Mouse (Mus musculus) neural tube, embryonic 15.5 days (tissue): Measurements from ENCODE around the gene Srrm2. TPM values are rescaled to one million over a fixed set of nuclear protein-coding genes. Genes with fewer than 3 reads are reported as not detected.
"Not testable (repeated sequence)": the region's sequence is repeated elsewhere in the genome, so short reads cannot be mapped to it uniquely, and the experiment has no call there.

ENCODE experiments used
- ATAC-seq: fragments of 200-750 bp; cut with Nextera tagmentation; 2 replicates; pipeline ENCODE4 v1.8.0; 2017; ENCODE audit warnings: mild to moderate bottlenecking, moderate TSS enrichment, moderate library complexity; ENCODE audit not compliant: low FRiP score
- H3K27ac ChIP-seq: fragments of 300-500 bp; sonication (generic); replicated peaks from 2 replicates; pipeline ENCODE4 v1.5.1; 2015; ENCODE audit warnings: mild to moderate bottlenecking, inconsistent platforms
- H3K27me3 ChIP-seq: fragments of 300-500 bp; sonication (generic); replicated peaks from 2 replicates; pipeline ENCODE4 v1.6.1; 2015; ENCODE audit warnings: inconsistent platforms
- H3K36me3 ChIP-seq: fragments of 300-500 bp; sonication (generic); 2 replicates; pipeline ENCODE4 v1.6.1; 2015; ENCODE audit warnings: inconsistent platforms
- H3K4me1 ChIP-seq: fragments of 300-500 bp; sonication (generic); 2 replicates; pipeline ENCODE4 v1.6.1; 2015; ENCODE audit warnings: inconsistent platforms
- H3K4me2 ChIP-seq: fragments of 300-500 bp; sonication (generic); 2 replicates; pipeline ENCODE4 v1.6.1; 2015; ENCODE audit warnings: inconsistent platforms, mild to moderate bottlenecking, moderate library complexity
- H3K4me3 ChIP-seq: fragments of 300-500 bp; sonication (generic); replicated peaks from 2 replicates; pipeline ENCODE4 v1.5.1; 2015; ENCODE audit warnings: mild to moderate bottlenecking, inconsistent platforms
- H3K9ac ChIP-seq: fragments of 300-500 bp; sonication (generic); replicated peaks from 2 replicates; pipeline ENCODE4 v1.6.1; 2015; ENCODE audit warnings: mild to moderate bottlenecking, inconsistent platforms
- H3K9me3 ChIP-seq: fragments of 300-500 bp; sonication (generic); replicated peaks from 2 replicates; pipeline ENCODE4 v1.6.1; 2016; ENCODE audit warnings: inconsistent platforms
- WGBS: fragments of 180-500 bp; shearing (Covaris S2); methylation state at CpG from one replicate; pipeline ENCODE4 v1.1.7; 2015; ENCODE audit warnings: mixed read lengths; 5-methylcytosine and 5-hydroxymethylcytosine counted together
- polyA plus RNA-seq: library from polyadenylated mRNA; unstranded; fragments of >200 nt; fragmentation: Nextera tagmentation; extraction: Ambion mirVana; gene quantifications from 2 replicates; pipeline ENCODE4 v1.2.1, GENCODE M21; 2015

Srrm2 gene
- polyA plus RNA-seq, 1 experiment from 2014 or later, result 502 TPM

DNA sequence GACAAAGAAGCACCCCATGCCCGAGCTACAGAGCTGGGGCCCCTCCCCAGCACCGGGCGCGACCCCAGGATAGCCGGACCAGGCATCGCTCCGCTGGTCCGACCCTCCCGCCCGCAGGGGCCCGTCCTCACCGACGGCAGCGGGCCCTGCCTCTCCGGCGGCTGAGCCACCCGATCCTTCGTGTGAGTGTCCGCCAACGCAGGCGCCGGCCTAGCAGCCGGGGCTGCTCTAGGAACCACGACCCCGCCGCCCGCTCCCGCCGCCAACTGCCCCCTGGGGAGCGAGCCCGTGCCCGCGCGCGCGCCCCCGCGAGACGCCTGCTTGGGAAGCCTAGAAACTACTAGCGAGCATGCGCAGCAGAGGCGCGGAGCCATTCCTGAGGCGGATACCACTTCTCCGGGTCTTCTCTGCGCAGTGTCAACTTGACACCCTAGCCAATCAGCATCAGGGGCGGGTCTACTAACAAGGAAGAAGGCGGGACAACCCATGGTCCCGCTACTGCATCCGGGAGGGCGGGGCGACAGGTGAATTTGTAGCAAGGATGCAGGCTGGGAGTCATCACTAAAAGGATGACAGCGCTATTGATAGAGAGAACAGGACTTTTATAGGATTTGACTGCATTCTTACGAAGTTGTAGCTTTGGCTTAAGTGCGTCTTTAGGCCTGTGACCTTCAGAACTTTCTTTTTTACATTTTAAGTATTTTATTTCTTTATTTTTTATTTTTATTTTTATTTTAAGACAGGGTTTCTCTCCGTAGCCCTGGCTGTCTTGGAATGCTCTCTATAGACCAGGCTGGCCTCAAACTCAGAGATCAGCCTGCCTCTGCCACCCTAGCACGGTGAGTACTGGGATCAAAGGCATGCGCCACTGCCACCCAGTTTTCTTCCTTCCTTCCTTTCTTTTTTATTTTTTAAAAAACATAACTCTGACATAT is 18.8 kb upstream of the Srrm2 start, which contains the start of gene Flywch1:
Flywch1 (minus strand) TSS at position 319 of the 935 bp plus-strand sequence.
- Histone ChIP-seq H3K9me3 (no peaks in the 10 kb centered on the region), H3K27me3 (no peaks in the 10 kb centered on the region), H3K4me2 (peak within 1 kb of the TSS; percentile 61), H3K9ac (peak within 1 kb of the TSS; percentile 97), H3K4me3 (peak within 1 kb of the TSS; percentile 93), H3K4me1 (peaks cover 39% of the 10 kb centered on the region), H3K27ac (peak within 1 kb of the TSS; percentile 94), H3K36me3 (peaks cover 8% of the 10 kb centered on the region; the same call in 1 of the 2 replicates)
- ATAC-seq, result peak; percentile 97
- WGBS, result 3% methylated on average over 58 of the region's 58 CpGs

DNA sequence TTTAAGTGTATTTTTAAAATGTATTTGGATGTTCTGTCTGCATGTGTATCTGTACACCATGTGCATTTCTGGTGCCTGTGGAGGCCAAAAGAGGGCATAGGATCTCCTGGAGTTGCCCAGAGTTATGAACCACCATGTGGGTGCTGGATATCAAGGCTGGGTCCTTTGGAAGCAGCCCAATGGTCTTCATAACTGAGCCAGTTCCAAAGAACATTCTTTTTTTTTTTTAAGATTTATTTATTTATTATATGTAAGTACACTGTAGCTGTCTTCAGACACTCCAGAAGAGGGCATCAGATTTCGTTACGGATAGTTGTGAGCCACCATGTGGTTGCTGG is 18.1 kb upstream of the Srrm2 start:
- not testable (repeated sequence) for H3K36me3 ChIP-seq, ATAC-seq, H3K27me3 ChIP-seq, H3K9me3 ChIP-seq
- Histone ChIP-seq H3K27ac (peak overlapping the region; percentile 76), H3K9ac (peak overlapping the region; percentile 43; the same call in 1 of the 2 replicates), H3K4me2 (peak overlapping the region; percentile 61), H3K4me1 (peaks cover 39% of the 10 kb centered on the region), H3K4me3 (peak overlapping the region; percentile 93)
- WGBS, result 88% methylated on average over 2 of the region's 2 CpGs

DNA sequence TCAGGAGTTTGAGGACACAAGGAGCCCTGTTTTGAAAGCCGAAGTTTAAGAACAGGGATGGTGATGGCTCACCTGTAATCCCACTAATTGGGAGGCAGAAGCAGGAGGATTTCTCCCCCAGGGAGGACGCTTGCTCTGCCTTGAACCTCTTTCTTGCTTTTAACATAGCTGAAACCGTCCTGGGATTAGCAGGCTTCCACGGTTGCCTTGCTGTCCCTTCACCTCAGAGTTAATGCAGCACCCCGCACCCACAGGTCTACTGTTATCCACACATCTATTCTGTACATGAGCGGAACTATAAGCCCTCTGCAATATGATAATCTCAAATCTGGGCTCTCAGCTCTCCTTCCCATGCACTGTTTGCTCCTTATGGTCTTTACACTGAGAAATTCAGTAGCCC is 16.7 kb upstream of the Srrm2 start:
- H3K4me2 ChIP-seq, result 0 out of 2 replicates have a peak overlapping the region, but pooled peaks have one; percentile 17
- no peak for ATAC-seq
- H3K27me3 ChIP-seq, result no peaks in the 10 kb centered on the region
- H3K9ac ChIP-seq, result no peak overlapping the region
- H3K27ac ChIP-seq, result no peak overlapping the region
- peaks cover 5% of the 10 kb centered on the region; the same call in 1 of the 2 replicates for H3K36me3 ChIP-seq
- H3K9me3 ChIP-seq, result no peaks in the 10 kb centered on the region
- no peak overlapping the region for H3K4me3 ChIP-seq
- WGBS, result 77% methylated on average over 6 of the region's 6 CpGs
- peaks cover 36% of the 10 kb centered on the region for H3K4me1 ChIP-seq

DNA sequence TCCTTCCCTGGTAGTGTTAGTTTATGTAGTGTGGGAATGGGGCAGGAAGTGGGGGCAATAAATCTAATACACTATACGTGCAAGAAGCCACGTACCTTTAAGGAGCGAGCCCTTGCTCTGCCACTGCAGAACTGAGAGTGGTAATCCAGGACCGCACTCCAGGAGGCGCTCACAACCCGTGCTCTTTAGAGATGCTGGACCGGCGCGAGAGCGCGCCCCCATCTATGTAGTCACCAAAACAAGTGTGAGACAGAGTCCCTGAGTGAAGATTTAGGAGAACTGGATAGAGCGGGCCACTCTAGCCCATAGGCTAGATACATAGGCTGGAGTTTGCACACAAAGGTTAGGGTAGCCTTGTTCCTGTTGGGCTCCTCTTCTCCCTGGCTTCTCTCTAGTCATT is 16.2 kb upstream of the Srrm2 start:
- no peak for ATAC-seq
- H3K4me3 ChIP-seq, result no peak overlapping the region
- no peaks in the 10 kb centered on the region for H3K9me3 ChIP-seq
- H3K9ac ChIP-seq, result no peak overlapping the region
- no peaks in the 10 kb centered on the region for H3K27me3 ChIP-seq
- H3K27ac ChIP-seq, result no peak overlapping the region
- H3K4me2 ChIP-seq, result peak overlapping the region; percentile 17; the same call in 1 of the 2 replicates
- H3K36me3 ChIP-seq, result peaks cover 6% of the 10 kb centered on the region
- WGBS, result 3% methylated on average over 12 of the region's 12 CpGs
- H3K4me1 ChIP-seq, result peaks cover 32% of the 10 kb centered on the region

DNA sequence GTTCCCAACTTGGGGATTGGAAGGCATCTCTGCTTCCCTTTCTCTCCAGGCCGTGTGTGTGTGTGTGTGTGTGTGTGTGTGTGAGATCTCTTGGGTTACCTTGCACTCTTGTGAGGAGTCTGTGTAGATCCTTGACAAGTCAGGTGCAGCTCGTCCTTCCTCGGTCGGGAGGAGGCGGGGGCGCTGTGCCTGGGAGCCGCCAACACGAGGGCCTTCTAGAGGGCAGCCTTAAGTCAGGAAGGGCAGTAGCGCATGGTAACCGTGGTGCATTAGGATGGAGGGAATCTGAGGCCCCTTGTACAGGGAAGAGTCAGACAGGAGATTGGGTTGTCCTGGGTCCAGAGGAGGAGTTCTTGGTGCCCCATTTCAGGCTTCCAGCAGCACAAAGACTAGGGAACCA is 14.1 kb upstream of the Srrm2 start:
- no peak overlapping the region for H3K4me2 ChIP-seq
- no peak overlapping the region for H3K9ac ChIP-seq
- peaks cover 6% of the 10 kb centered on the region; the same call in 1 of the 2 replicates for H3K36me3 ChIP-seq
- ATAC-seq, result no peak
- WGBS, result 79% methylated on average over 10 of the region's 10 CpGs
- no peaks in the 10 kb centered on the region for H3K9me3 ChIP-seq
- no peak overlapping the region for H3K4me3 ChIP-seq
- peaks cover 16% of the 10 kb centered on the region for H3K4me1 ChIP-seq
- H3K27ac ChIP-seq, result no peak overlapping the region
- no peaks in the 10 kb centered on the region for H3K27me3 ChIP-seq

DNA sequence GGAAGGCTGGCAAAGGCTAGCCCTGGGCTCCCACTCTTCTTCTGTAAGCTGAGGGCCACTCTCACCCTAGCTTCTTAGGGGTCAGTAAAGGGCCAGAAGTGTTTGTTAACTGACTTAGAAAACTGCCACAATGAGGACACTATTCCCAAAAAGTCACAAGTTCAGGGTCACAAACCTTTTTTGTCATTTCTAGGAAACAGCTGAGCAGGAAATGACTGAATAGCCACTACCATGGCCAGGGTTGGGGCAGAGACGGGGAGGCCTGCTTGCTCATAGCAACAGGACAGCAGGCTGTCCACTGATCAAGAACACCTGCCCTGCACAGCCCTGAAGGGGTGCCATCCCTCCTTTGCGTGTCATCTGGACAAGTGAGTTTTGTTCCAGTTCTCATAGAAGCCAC is 13.2 kb upstream of the Srrm2 start:
- H3K9ac ChIP-seq, result no peak overlapping the region
- no peaks in the 10 kb centered on the region for H3K9me3 ChIP-seq
- H3K27ac ChIP-seq, result no peak overlapping the region
- no peak overlapping the region for H3K4me3 ChIP-seq
- H3K36me3 ChIP-seq, result peaks cover 6% of the 10 kb centered on the region; the same call in 1 of the 2 replicates
- ATAC-seq, result no peak
- WGBS, result 85% methylated on average over 2 of the region's 2 CpGs
- H3K4me2 ChIP-seq, result no peak overlapping the region
- H3K4me1 ChIP-seq, result peaks cover 13% of the 10 kb centered on the region
- H3K27me3 ChIP-seq, result no peaks in the 10 kb centered on the region

DNA sequence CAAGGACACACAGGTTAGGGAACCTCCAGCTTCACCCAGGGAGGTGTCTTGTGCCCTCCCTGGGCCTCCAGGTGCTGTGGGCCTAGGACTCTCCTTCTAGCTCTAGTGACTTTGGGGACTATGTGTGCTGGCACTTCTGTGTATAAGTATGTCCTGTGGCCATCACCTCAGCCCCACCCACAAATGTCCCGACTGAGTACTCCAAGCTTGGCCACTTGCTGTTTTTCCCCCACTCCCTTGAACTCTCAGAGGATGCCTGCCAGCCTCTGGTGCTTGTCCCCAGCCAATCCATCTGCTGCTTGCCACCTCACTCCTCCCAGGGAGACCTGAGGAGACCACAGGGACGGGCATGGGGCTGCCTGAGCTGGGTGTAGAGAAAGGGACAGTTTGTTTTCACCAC is 11.9 kb upstream of the Srrm2 start:
- Histone ChIP-seq H3K4me2 (no peak overlapping the region), H3K9ac (no peak overlapping the region), H3K36me3 (peaks cover 6% of the 10 kb centered on the region; the same call in 1 of the 2 replicates), H3K4me3 (no peak overlapping the region), H3K9me3 (no peaks in the 10 kb centered on the region), H3K27ac (no peak overlapping the region), H3K4me1 (peaks cover 5% of the 10 kb centered on the region; the same call in 1 of the 2 replicates), H3K27me3 (no peaks in the 10 kb centered on the region)
- 72% methylated on average over 2 of the region's 2 CpGs for WGBS
- ATAC-seq, result no peak

DNA sequence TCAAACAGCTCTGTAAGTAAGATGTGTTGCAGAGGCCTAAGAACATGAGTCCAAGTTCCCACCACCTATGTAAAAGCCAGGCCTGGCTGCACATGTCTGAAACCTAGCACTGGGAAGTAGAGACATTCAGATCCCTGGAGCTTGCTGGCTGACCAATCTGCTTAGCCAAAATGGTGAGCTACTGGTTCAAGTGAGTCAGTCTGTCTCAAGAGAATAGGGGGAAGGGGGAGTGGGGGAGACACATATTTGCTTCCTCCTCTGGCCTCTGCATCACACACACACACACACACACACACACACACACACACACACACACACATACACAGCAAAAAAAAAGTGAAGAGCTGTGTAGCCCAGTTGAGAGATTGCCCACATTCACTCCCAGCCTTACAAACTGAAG is 7.0 kb upstream of the Srrm2 start:
- ATAC-seq, result no peak
- no peak overlapping the region for H3K27ac ChIP-seq

DNA sequence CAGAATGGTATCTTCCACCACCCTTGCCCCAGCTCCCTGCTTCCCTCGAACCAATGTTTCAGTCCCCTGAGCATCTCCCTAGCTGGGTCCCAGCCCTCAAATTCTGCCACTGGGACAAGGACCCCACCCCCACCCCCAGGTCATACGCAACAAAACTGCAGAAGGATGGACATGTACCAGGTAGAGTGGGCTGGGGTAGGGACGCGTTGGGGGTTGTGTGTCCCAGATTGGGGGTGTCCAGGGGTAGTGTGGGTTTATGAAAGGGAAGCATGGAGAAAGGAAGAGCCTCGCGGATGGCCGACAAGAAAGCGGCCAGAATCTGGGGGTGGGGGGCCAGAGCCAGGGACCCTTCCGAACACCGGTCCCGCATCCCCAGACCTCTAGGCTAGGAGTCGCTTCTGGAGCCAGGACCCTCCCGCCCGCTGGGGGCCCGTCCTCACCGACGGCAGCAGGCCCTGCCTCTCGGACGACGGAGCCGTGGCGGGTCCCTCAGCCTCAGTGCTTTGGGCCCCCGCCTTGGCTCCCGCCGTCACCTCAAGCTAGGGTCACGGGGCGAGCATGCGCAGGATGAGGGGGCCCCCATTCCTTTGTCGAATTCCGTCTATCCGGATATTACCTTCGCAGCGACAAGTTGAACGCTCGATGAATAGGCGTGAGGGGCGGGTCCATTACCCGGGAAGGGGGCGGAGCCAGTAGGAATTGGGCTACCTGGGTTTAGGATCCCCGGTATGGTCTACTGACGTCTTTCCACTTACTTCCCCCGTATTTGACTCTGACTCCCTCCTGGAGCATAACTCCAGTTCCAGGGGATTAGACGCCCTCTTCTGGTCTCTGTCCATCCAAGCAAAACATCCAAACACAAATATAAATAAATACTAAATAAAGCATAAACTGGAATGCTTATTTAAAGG is 4.5 kb upstream of the Srrm2 start, which contains the start of gene Flywch2:
Flywch2 (minus strand) TSS at position 521 of the 911 bp plus-strand sequence.
- peak within 1 kb of the TSS; percentile 95 for H3K27ac ChIP-seq
- H3K4me1 ChIP-seq, result peaks cover 33% of the 10 kb centered on the region
- 1% methylated on average over 43 of the region's 43 CpGs for WGBS
- H3K4me2 ChIP-seq, result peak within 1 kb of the TSS; percentile 75
- no peaks in the 10 kb centered on the region for H3K9me3 ChIP-seq
- no peaks in the 10 kb centered on the region for H3K27me3 ChIP-seq
- H3K4me3 ChIP-seq, result peak within 1 kb of the TSS; percentile 72
- H3K36me3 ChIP-seq, result no peaks in the 10 kb centered on the region
- ATAC-seq, result peak; percentile 92
- peak within 1 kb of the TSS; percentile 82 for H3K9ac ChIP-seq

More for the DNA sequence above, 7.0 kb upstream of the Srrm2 start:
- Histone ChIP-seq H3K4me3 (no peak overlapping the region), H3K4me1 (peaks cover 18% of the 10 kb centered on the region), H3K27me3 (no peaks in the 10 kb centered on the region), H3K36me3 (peaks cover 6% of the 10 kb centered on the region; the same call in 1 of the 2 replicates), H3K9me3 (no peaks in the 10 kb centered on the region), H3K4me2 (no peak overlapping the region), H3K9ac (no peak overlapping the region)

DNA sequence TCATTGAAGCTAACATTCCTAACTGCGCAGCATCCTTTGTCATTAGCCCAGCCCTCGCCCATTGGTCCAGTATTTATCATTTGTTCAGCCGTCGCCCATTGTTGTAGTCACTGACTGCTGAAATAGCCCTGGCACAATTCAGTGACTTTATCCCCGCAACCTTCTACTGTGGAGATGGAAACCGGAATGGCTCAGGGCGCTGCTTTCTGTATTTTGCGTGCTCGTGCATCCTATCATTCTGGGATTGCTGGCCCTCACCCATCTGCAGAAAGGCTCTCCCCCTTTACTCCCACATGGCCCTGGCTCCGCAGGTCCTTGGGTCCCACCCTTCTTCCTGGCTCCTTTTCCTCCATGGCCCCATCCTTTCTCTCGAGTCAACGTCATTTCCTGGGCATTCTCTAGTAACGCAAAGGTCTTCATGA is 3.8 kb upstream of the Srrm2 start:
- H3K27me3 ChIP-seq, result no peaks in the 10 kb centered on the region
- no peaks in the 10 kb centered on the region for H3K9me3 ChIP-seq
- H3K4me1 ChIP-seq, result peaks cover 40% of the 10 kb centered on the region
- peak overlapping the region; percentile 95 for H3K27ac ChIP-seq
- no peaks in the 10 kb centered on the region for H3K36me3 ChIP-seq
- H3K4me3 ChIP-seq, result peak overlapping the region; percentile 72
- H3K9ac ChIP-seq, result peak overlapping the region; percentile 55
- 7% methylated on average over 13 of the region's 13 CpGs for WGBS
- ATAC-seq, result peak; percentile 72
- peak overlapping the region; percentile 75 for H3K4me2 ChIP-seq

DNA sequence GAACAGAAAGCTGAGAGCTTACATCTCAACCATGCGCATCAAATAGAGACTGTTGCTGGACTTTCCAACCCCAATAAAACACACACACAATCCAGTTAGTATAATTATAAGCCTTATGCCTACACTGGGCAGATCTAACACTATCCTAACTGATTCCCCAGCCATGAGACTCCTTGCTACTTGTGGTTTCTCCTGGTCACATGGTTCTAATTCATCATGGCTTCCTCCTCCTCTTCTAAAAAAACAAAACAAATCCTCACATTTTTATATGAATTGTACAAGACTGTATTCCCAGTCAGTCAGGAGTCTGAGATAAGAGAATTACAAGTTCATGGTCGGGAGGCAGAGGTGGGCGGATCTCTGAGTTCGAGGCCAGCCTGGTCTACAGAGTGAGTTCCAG is 1.4 kb upstream of the Srrm2 start:
- H3K9me3 ChIP-seq, result no peaks in the 10 kb centered on the region
- no peak overlapping the region for H3K27ac ChIP-seq
- WGBS, result 95% methylated on average over 4 of the region's 4 CpGs
- no peak overlapping the region for H3K9ac ChIP-seq
- H3K36me3 ChIP-seq, result peaks cover 2% of the 10 kb centered on the region; the same call in 1 of the 2 replicates
- H3K4me1 ChIP-seq, result peaks cover 53% of the 10 kb centered on the region
- ATAC-seq, result no peak
- H3K4me2 ChIP-seq, result no peak overlapping the region
- H3K4me3 ChIP-seq, result no peak overlapping the region
- no peaks in the 10 kb centered on the region for H3K27me3 ChIP-seq
